Mouse (Mus musculus) telencephalon, adult 2 months (tissue): ENCODE measurements at regions not wholly inside any gene's neighbourhood (a gene's known extent, or its start where the extent isn't known, plus 50 kb on each side); places are given as distances from the start of the nearest gene placed in this dataset.
A peak's percentile ranks its signal among the peaks of the same experiment; 100 is the strongest.

Experiments
- DNase-seq: peaks from one replicate; pipeline ENCODE4 v3.0.0-alpha.2; 2011; ENCODE audit warnings: low read depth, low spot score

- DNase-seq, result no peak
Observed at GRCm38 (mm10) chr4:39926021-39926591, 216.8 kb upstream of the Aco1 start.

GRCm38 (mm10) chr4:39926594-39926993, 216.3 kb upstream of the Aco1 start:
- DNase-seq, result no peak

GRCm38 (mm10) chr4:39928491-39928890, 214.4 kb upstream of the Aco1 start:
- DNase-seq, result no peak

GRCm38 (mm10) chr4:39934025-39934708, 208.7 kb upstream of the Aco1 start:
- peak; percentile 9 for DNase-seq

- no peak for DNase-seq
Observed at GRCm38 (mm10) chr4:39958687-39959086, 184.2 kb upstream of the Aco1 start.

GRCm38 (mm10) chr4:39967938-39968337, 174.9 kb upstream of the Aco1 start:
- no peak for DNase-seq

GRCm38 (mm10) chr4:39991358-39991757, 151.5 kb upstream of the Aco1 start:
- no peak for DNase-seq

GRCm38 (mm10) chr4:39991851-39992250, 151.0 kb upstream of the Aco1 start:
- peak; percentile 75 for DNase-seq

GRCm38 (mm10) chr4:39998771-39999422, 144.0 kb upstream of the Aco1 start:
- peak; percentile 57 for DNase-seq

- peak; percentile 44 for DNase-seq
Observed at GRCm38 (mm10) chr4:40014666-40015065, 128.2 kb upstream of the Aco1 start.

- no peak for DNase-seq
Observed at GRCm38 (mm10) chr4:40016856-40017255, 126.0 kb upstream of the Aco1 start.

GRCm38 (mm10) chr4:40018208-40018607, 124.7 kb upstream of the Aco1 start:
- no peak for DNase-seq

- no peak for DNase-seq
Observed at GRCm38 (mm10) chr4:40031361-40031760, 111.5 kb upstream of the Aco1 start.

GRCm38 (mm10) chr4:40047846-40048245, 95.0 kb upstream of the Aco1 start:
- DNase-seq, result no peak

GRCm38 (mm10) chr4:40049086-40049485, 93.8 kb upstream of the Aco1 start:
- no peak for DNase-seq

- DNase-seq, result no peak
Observed at GRCm38 (mm10) chr4:40051848-40052247, 91.0 kb upstream of the Aco1 start.

- no peak for DNase-seq
Observed at GRCm38 (mm10) chr4:40053391-40053790, 89.5 kb upstream of the Aco1 start.

GRCm38 (mm10) chr4:40063751-40064456, 79.0 kb upstream of the Aco1 start:
- DNase-seq, result no peak

GRCm38 (mm10) chr4:40064457-40064836, 78.4 kb upstream of the Aco1 start:
- DNase-seq, result no peak

- peak; percentile 65 for DNase-seq
Observed at GRCm38 (mm10) chr4:40070959-40071634, 71.8 kb upstream of the Aco1 start.

GRCm38 (mm10) chr4:40081035-40081434, 61.8 kb upstream of the Aco1 start:
- no peak for DNase-seq

- DNase-seq, result no peak
Observed at GRCm38 (mm10) chr4:40090295-40090694, 52.6 kb upstream of the Aco1 start.
